Mouse (Mus musculus): ENCODE measurements around the gene Slc22a17. TPM values are rescaled to one million over a fixed set of nuclear protein-coding genes. Genes with fewer than 3 reads are reported as not detected.

Gene Slc22a17
- polyA plus RNA-seq, 1 experiment from 2014 or later: 46.0 TPM

DNA sequence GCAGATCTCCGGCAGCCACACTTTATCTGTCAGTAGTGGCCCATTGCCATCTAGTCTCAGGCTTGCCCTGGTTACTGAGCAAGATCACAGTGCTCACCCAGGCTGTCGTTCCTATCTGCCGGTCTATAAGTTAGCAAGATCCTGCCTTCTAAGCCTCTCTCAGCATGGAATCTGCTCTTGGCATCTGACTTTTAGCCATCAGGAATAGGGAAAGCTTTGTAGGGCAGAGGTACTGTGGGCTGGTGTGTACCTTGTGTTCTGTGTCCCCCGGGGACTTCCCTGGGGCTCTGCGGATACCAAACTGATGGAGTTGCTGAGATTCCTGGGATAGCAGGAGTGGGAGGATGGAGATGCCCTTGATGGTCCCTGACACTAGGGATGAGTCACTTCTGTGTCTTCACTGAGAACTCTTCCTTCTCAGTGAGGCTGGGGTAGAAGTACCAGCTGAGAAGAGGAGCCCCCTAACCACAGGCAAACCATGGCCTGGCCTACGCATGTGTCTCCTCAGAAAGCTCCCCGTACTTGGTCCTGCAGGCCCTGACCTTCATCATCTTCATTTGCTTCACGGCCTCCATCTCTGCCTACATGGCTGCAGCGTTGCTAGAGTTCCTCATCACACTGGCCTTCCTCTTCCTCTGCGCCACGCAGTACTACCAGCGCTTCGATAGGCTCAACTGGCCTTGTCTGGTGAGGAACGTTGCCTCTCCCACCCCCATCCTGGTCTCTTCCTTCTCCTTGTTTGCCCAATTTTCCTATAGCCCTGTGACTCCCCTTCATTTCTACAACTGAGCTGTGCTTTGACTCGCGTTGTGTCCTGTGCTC, 24.6 kb upstream of the Slc22a17 start:
- Histone ChIP-seq H3K4me1 (ENCODE audit: control insufficient read depth, insufficient read depth, low read length) (peaks cover 3% of the 10 kb centered on the region; the same call in 1 of the 2 replicates), H3K36me3 (ENCODE audit: control insufficient read depth, insufficient read depth, low read length) (no peaks in the 10 kb centered on the region), H3K9me3 (ENCODE audit: control insufficient read depth, low read length) (no peaks in the 10 kb centered on the region), H3K27me3 (ENCODE audit: control insufficient read depth, insufficient read depth, low read length) (no peaks in the 10 kb centered on the region), H3K4me2 (ENCODE audit: low read depth, severe bottlenecking) (no peak overlapping the region), H3K4me3 (ENCODE audit: low read depth, low read length) (no peak overlapping the region), H3K9ac (ENCODE audit: low read length) (no peak overlapping the region), H3K27ac (replicated peaks; ENCODE audit: low read depth, low read length) (no peak overlapping the region)
- DNase-seq (ENCODE audit: low spot score) (no peak), ATAC-seq (ENCODE audit: insufficient number of reproducible peaks, low FRiP score, low TSS enrichment, low read depth) (no peak)
- WGBS: 88% methylated on average over 16 of the region's 16 CpGs

DNA sequence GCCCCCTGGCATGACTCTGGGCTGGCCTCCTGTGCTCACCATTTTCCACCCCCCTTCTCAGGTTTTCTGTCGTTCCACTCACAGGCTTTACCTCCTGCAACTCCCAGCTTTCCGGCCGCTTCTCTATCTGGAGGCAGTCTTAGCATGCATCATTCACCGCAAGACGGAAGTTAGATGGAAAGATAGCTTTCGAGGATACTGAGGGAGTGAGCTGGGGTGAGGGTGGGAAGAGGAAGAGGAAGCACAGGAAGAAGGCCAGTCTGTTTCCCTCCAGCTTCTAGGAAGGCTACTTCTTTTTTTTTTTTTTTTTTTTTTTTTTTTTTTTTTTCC, 23.9 kb upstream of the Slc22a17 start:
- ATAC-seq (ENCODE audit: insufficient number of reproducible peaks, low FRiP score, low TSS enrichment, low read depth) (no peak), DNase-seq (ENCODE audit: low spot score) (no peak)
- 67% methylated on average over 6 of the region's 6 CpGs for WGBS
- H3K4me3 ChIP-seq (ENCODE audit: low read depth, low read length): no peak overlapping the region
- H3K36me3 ChIP-seq (ENCODE audit: control insufficient read depth, insufficient read depth, low read length): no peaks in the 10 kb centered on the region
- peaks cover 3% of the 10 kb centered on the region; the same call in 1 of the 2 replicates for H3K4me1 ChIP-seq (ENCODE audit: control insufficient read depth, insufficient read depth, low read length)
- no peaks in the 10 kb centered on the region for H3K27me3 ChIP-seq (ENCODE audit: control insufficient read depth, insufficient read depth, low read length)
- no peak overlapping the region for H3K9ac ChIP-seq (ENCODE audit: low read length)
- no peak overlapping the region for H3K4me2 ChIP-seq (ENCODE audit: low read depth, severe bottlenecking)
- H3K9me3 ChIP-seq (ENCODE audit: control insufficient read depth, low read length): no peaks in the 10 kb centered on the region
- no peak overlapping the region for H3K27ac ChIP-seq (replicated peaks; ENCODE audit: low read depth, low read length)

DNA sequence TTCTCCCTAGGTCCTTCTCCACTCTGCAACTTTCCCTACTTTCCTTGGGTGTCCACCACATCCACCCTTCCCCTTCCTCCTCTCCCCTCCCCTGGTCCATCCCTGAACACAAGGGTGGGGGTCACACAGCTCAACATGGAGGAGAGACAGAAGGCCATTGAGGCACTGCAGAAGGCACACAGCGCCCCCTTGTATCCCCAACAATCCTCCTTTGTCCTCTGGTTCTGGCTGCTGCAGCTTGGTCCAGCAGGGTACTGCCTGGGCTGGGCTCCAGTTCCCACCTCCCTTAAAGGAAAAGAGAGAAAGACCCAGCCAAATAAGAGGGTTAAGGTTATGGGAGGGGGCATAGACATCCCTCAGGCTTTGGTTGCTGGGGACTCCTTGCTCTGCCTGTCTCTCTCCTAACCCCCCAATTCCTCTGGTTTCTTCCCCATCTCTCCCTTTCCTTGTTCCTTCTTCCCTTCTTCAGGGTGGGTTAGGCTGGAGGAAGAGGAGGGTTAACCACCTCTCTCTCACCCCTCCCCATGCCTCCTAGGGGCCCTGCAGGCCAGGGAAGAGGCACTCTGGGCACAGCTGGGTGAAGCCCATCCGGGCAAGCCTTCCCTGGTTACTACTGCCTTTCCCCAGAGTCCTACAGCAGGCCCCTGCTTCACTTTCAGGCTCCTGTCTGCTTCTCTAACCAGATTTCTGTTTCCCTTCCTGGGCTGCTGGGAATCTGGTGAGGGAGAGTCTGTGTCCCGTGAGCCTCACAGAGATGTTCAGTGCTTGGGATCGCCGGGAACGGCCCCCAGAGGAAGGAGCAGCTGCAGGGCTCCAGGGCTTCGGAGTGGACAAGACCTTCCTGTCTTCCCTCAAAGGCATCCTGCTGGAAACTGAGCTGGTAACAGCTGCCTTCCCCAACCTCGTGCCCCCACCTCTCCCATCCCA, 23.2 kb upstream of the Slc22a17 start, which contains the start of gene Cmtm5:
TSS of gene Cmtm5 (plus strand) at position 358 of the 927 bp plus-strand sequence.
- H3K9ac ChIP-seq (ENCODE audit: low read length): no peak within 1 kb of the TSS

DNA sequence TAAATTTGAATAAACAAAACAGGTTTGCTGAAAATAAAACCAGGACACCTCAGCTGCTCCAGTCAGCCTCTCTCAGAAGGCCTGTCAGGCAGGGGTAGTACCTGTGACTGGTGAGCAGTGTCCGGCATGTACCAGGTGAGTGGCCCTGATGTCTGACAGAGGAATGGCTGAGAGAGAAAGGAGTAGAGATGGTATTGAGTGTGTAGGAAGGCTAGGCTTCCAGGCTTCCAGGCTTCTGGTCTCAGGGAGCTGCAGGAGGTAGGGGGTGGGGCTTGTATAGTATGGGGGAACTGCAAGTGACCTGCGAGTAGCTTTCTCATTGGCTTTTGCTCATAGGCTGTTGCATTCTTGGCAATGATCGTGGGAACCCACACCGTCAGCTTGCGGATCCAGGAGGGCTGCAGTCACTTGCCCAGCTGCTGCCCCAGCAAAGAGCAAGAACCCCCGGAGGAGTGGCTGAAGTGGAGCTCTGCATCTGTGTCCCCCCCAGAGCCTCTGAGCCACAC, 19.8 kb upstream of the Slc22a17 start, which contains the start of gene Il25:
TSS of gene Il25 (plus strand) at position 51 of the 506 bp plus-strand sequence.
- no peak for ATAC-seq (ENCODE audit: insufficient number of reproducible peaks, low FRiP score, low TSS enrichment, low read depth)
- DNase-seq (ENCODE audit: low spot score): no peak
- H3K9me3 ChIP-seq (ENCODE audit: control insufficient read depth, low read length): no peaks in the 10 kb centered on the region
- H3K9ac ChIP-seq (ENCODE audit: low read length): no peak within 1 kb of the TSS
- peaks cover 5% of the 10 kb centered on the region; the same call in 1 of the 2 replicates for H3K4me1 ChIP-seq (ENCODE audit: control insufficient read depth, insufficient read depth, low read length)
- H3K27ac ChIP-seq (replicated peaks; ENCODE audit: low read depth, low read length): no peak within 1 kb of the TSS
- H3K36me3 ChIP-seq (ENCODE audit: control insufficient read depth, insufficient read depth, low read length): no peaks in the 10 kb centered on the region
- no peak within 1 kb of the TSS for H3K4me3 ChIP-seq (ENCODE audit: low read depth, low read length)
- no peaks in the 10 kb centered on the region for H3K27me3 ChIP-seq (ENCODE audit: control insufficient read depth, insufficient read depth, low read length)
- 29% methylated on average over 6 of the region's 6 CpGs for WGBS
- H3K4me2 ChIP-seq (ENCODE audit: low read depth, severe bottlenecking): no peak within 1 kb of the TSS

More for the DNA sequence above, 23.2 kb upstream of the Slc22a17 start, which contains the start of gene Cmtm5:
- Histone ChIP-seq H3K27ac (replicated peaks; ENCODE audit: low read depth, low read length) (peak within 1 kb of the TSS; percentile 9; the same call in 1 of the 2 replicates), H3K9me3 (ENCODE audit: control insufficient read depth, low read length) (no peaks in the 10 kb centered on the region), H3K4me3 (ENCODE audit: low read depth, low read length) (no peak within 1 kb of the TSS), H3K36me3 (ENCODE audit: control insufficient read depth, insufficient read depth, low read length) (no peaks in the 10 kb centered on the region), H3K4me1 (ENCODE audit: control insufficient read depth, insufficient read depth, low read length) (peaks cover 3% of the 10 kb centered on the region; the same call in 1 of the 2 replicates), H3K27me3 (ENCODE audit: control insufficient read depth, insufficient read depth, low read length) (no peaks in the 10 kb centered on the region), H3K4me2 (ENCODE audit: low read depth, severe bottlenecking) (no peak within 1 kb of the TSS)
- WGBS: 41% methylated on average over 8 of the region's 8 CpGs
- ATAC-seq (ENCODE audit: insufficient number of reproducible peaks, low FRiP score, low TSS enrichment, low read depth) (no peak), DNase-seq (ENCODE audit: low spot score) (no peak)

DNA sequence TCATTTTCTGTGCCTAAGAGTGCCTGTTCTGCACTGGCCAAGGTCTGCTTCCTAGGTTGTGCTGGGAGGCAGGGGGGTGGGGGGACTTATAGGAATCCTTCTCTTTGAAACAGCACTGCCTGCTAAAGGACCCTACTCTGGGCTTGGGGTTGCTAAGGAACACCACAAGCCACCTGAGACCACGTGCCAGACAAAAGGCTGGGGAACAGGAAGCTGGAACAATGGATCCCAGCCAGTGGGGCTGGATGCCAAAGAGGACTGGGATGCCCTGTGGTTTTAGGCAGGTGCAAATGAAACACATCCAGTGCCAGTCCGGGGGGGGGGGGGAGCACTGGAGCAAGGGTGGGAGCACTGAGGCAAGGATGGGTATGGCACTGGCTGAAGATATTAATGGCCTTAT, 17.5 kb upstream of the Slc22a17 start:
- peaks cover 15% of the 10 kb centered on the region for H3K4me1 ChIP-seq (ENCODE audit: control insufficient read depth, insufficient read depth, low read length)
- H3K4me2 ChIP-seq (ENCODE audit: low read depth, severe bottlenecking): no peak overlapping the region
- H3K36me3 ChIP-seq (ENCODE audit: control insufficient read depth, insufficient read depth, low read length): no peaks in the 10 kb centered on the region
- H3K27ac ChIP-seq (replicated peaks; ENCODE audit: low read depth, low read length): no peak overlapping the region
- WGBS: 36% methylated on average over 2 of the region's 2 CpGs
- no peak overlapping the region for H3K4me3 ChIP-seq (ENCODE audit: low read depth, low read length)
- H3K9ac ChIP-seq (ENCODE audit: low read length): no peak overlapping the region
- no peak for DNase-seq (ENCODE audit: low spot score)
- no peaks in the 10 kb centered on the region for H3K27me3 ChIP-seq (ENCODE audit: control insufficient read depth, insufficient read depth, low read length)
- no peaks in the 10 kb centered on the region for H3K9me3 ChIP-seq (ENCODE audit: control insufficient read depth, low read length)
- ATAC-seq (ENCODE audit: insufficient number of reproducible peaks, low FRiP score, low TSS enrichment, low read depth): no peak

DNA sequence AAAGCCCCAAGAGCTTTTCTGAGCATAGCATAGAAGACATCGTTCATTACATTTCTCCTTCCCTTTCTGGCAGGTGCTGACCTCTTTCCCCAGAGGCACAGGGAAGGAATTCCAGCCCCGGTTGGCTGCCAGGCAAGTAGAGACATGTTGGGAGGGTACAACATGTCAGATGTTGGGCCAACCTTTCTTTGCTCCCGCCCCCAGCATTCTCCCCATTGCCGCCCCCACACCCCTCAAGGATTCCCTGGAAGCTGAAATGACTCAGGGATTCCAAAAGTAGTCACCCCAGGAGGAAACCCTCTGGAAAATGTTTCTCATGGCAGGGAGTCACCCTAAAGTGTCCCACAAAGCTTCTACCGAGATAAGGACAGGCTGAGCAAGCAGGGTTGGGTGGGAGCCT, 16.9 kb upstream of the Slc22a17 start:
- Histone ChIP-seq H3K9me3 (ENCODE audit: control insufficient read depth, low read length) (no peaks in the 10 kb centered on the region), H3K4me3 (ENCODE audit: low read depth, low read length) (no peak overlapping the region), H3K4me1 (ENCODE audit: control insufficient read depth, insufficient read depth, low read length) (peaks cover 15% of the 10 kb centered on the region), H3K36me3 (ENCODE audit: control insufficient read depth, insufficient read depth, low read length) (no peaks in the 10 kb centered on the region), H3K27me3 (ENCODE audit: control insufficient read depth, insufficient read depth, low read length) (no peaks in the 10 kb centered on the region), H3K9ac (ENCODE audit: low read length) (no peak overlapping the region), H3K27ac (replicated peaks; ENCODE audit: low read depth, low read length) (no peak overlapping the region), H3K4me2 (ENCODE audit: low read depth, severe bottlenecking) (no peak overlapping the region)
- ATAC-seq (ENCODE audit: insufficient number of reproducible peaks, low FRiP score, low TSS enrichment, low read depth): no peak
- WGBS: 82% methylated on average over 5 of the region's 5 CpGs
- no peak for DNase-seq (ENCODE audit: low spot score)

DNA sequence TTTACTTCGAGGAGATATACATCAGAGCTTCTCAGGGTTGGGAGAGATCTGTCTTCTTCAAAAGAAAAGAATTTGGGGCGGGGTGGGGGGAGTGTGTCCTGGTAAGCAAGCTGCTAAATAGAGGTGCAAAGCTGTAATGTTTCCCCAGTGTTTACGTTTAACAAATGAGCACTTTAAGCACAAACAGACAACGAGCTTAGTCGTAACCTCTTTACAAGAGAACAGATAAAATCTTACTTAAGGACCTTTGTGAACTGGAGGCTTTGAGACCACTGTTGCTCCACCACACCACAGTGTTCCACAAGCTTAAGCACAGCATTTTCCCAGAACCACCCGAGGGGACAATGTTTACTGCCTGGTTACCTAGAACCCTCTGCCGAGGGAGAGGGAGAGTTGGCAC, 14.4 kb upstream of the Slc22a17 start:
- Histone ChIP-seq H3K4me2 (ENCODE audit: low read depth, severe bottlenecking) (peak overlapping the region; percentile 83), H3K27ac (replicated peaks; ENCODE audit: low read depth, low read length) (peak overlapping the region; percentile 99), H3K4me3 (ENCODE audit: low read depth, low read length) (peak overlapping the region; percentile 53), H3K9me3 (ENCODE audit: control insufficient read depth, low read length) (no peaks in the 10 kb centered on the region), H3K4me1 (ENCODE audit: control insufficient read depth, insufficient read depth, low read length) (peaks cover 20% of the 10 kb centered on the region), H3K36me3 (ENCODE audit: control insufficient read depth, insufficient read depth, low read length) (no peaks in the 10 kb centered on the region), H3K9ac (ENCODE audit: low read length) (peak overlapping the region; percentile 92), H3K27me3 (ENCODE audit: control insufficient read depth, insufficient read depth, low read length) (no peaks in the 10 kb centered on the region)
- no peak for ATAC-seq (ENCODE audit: insufficient number of reproducible peaks, low FRiP score, low TSS enrichment, low read depth)
- peak; percentile 31 for DNase-seq (ENCODE audit: low spot score)
- WGBS: 6% methylated on average over 7 of the region's 7 CpGs

Data from limb, embryonic 11.5 days (tissue).